Mouse (Mus musculus): Measurements from ENCODE around the gene Fut2. TPM values are rescaled to one million over a fixed set of nuclear protein-coding genes. Genes with fewer than 3 reads are reported as not detected.
A peak's percentile ranks its signal among the peaks of the same experiment; 100 is the strongest.

Fut2 gene
- 0.10 and 0.33 TPM in 2 replicates for polyA plus RNA-seq (2016; fragmentation: Nextera tagmentation; extraction: Ambion mirVana)

- Histone ChIP-seq H3K9ac (replicated peaks) (no peak within 1 kb of the TSS), H3K36me3 (no peaks in the 10 kb centered on the region), H3K4me3 (no peak within 1 kb of the TSS), H3K9me3 (no peaks in the 10 kb centered on the region), H3K27me3 (peaks cover 7% of the 10 kb centered on the region; the same call in 1 of the 2 replicates), H3K4me1 (no peaks in the 10 kb centered on the region), H3K4me2 (replicated peaks) (no peak within 1 kb of the TSS), H3K27ac (replicated peaks) (no peak within 1 kb of the TSS)
- 87% methylated on average over 7 of the region's 7 CpGs for WGBS
- ATAC-seq (ENCODE audit: low FRiP score, low read depth): no peak
Observed at GRCm38 (mm10) chr7:45666161-45666560, at the start of gene Fut2. TSS of gene Fut2 (minus strand) at chr7:45666394.

- H3K27ac ChIP-seq (replicated peaks): peak within 1 kb of the TSS; percentile 68
- peak within 1 kb of the TSS; percentile 98 for H3K9ac ChIP-seq (replicated peaks)
- peak; percentile 90 for ATAC-seq (ENCODE audit: low FRiP score, low read depth)
- peak within 1 kb of the TSS; percentile 76 for H3K4me3 ChIP-seq
- H3K4me2 ChIP-seq (replicated peaks): peak within 1 kb of the TSS; percentile 92
- peaks cover 53% of the 10 kb centered on the region for H3K4me1 ChIP-seq
- WGBS: 7% methylated on average over 34 of the region's 34 CpGs
- peaks cover 46% of the 10 kb centered on the region for H3K36me3 ChIP-seq
- no peaks in the 10 kb centered on the region for H3K27me3 ChIP-seq
- no peaks in the 10 kb centered on the region for H3K9me3 ChIP-seq
Observed at GRCm38 (mm10) chr7:45715090-45715708, 49.0 kb upstream of the Fut2 start, which contains the start of gene Rpl18. TSS of gene Rpl18 (plus strand) at chr7:45715457.

GRCm38 (mm10) chr7:45714630-45715089 is 48.5 kb upstream of the Fut2 start:
- peak overlapping the region; percentile 92 for H3K4me2 ChIP-seq (replicated peaks)
- WGBS: 11% methylated on average over 14 of the region's 14 CpGs
- peak; percentile 62 for ATAC-seq (ENCODE audit: low FRiP score, low read depth)
- no peaks in the 10 kb centered on the region for H3K27me3 ChIP-seq
- peaks cover 54% of the 10 kb centered on the region for H3K4me1 ChIP-seq
- H3K4me3 ChIP-seq: peak overlapping the region; percentile 76
- H3K9me3 ChIP-seq: no peaks in the 10 kb centered on the region
- H3K9ac ChIP-seq (replicated peaks): peak overlapping the region; percentile 81
- peak overlapping the region; percentile 49 for H3K27ac ChIP-seq (replicated peaks)
- H3K36me3 ChIP-seq: peaks cover 45% of the 10 kb centered on the region

GRCm38 (mm10) chr7:45713881-45714520 is 47.8 kb upstream of the Fut2 start:
- ATAC-seq (ENCODE audit: low FRiP score, low read depth): no peak
- peak overlapping the region; percentile 92 for H3K4me2 ChIP-seq (replicated peaks)
- no peak overlapping the region for H3K27ac ChIP-seq (replicated peaks)
- no peaks in the 10 kb centered on the region for H3K9me3 ChIP-seq
- H3K4me3 ChIP-seq: peak overlapping the region; percentile 76
- WGBS: 86% methylated on average over 6 of the region's 6 CpGs
- peak overlapping the region; percentile 81; the same call in 1 of the 2 replicates for H3K9ac ChIP-seq (replicated peaks)
- H3K36me3 ChIP-seq: peaks cover 39% of the 10 kb centered on the region
- peaks cover 54% of the 10 kb centered on the region for H3K4me1 ChIP-seq
- no peaks in the 10 kb centered on the region for H3K27me3 ChIP-seq

- Histone ChIP-seq H3K4me3 (no peak overlapping the region), H3K27me3 (no peaks in the 10 kb centered on the region), H3K9me3 (no peaks in the 10 kb centered on the region), H3K9ac (replicated peaks) (no peak overlapping the region), H3K4me1 (peaks cover 55% of the 10 kb centered on the region), H3K4me2 (replicated peaks) (no peak overlapping the region), H3K36me3 (peaks cover 39% of the 10 kb centered on the region), H3K27ac (replicated peaks) (no peak overlapping the region)
- WGBS: 93% methylated on average over 16 of the region's 16 CpGs
- ATAC-seq (ENCODE audit: low FRiP score, low read depth): no peak
Observed at GRCm38 (mm10) chr7:45713396-45713795, 47.2 kb upstream of the Fut2 start.

GRCm38 (mm10) chr7:45712022-45712757 is 46.0 kb upstream of the Fut2 start:
- Histone ChIP-seq H3K4me1 (peaks cover 67% of the 10 kb centered on the region), H3K4me2 (replicated peaks) (no peak overlapping the region), H3K36me3 (peaks cover 39% of the 10 kb centered on the region), H3K9ac (replicated peaks) (0 out of 2 replicates have a peak overlapping the region, but pooled peaks have one; percentile 20), H3K9me3 (no peaks in the 10 kb centered on the region), H3K27ac (replicated peaks) (no peak overlapping the region), H3K27me3 (peaks cover 3% of the 10 kb centered on the region; the same call in 1 of the 2 replicates), H3K4me3 (no peak overlapping the region)
- 89% methylated on average over 21 of the region's 21 CpGs for WGBS
- ATAC-seq (ENCODE audit: low FRiP score, low read depth): no peak

GRCm38 (mm10) chr7:45711316-45712021 is 45.3 kb upstream of the Fut2 start:
- no peak overlapping the region for H3K4me3 ChIP-seq

GRCm38 (mm10) chr7:45710477-45711191 is 44.4 kb upstream of the Fut2 start:
- no peaks in the 10 kb centered on the region for H3K9me3 ChIP-seq
- H3K27ac ChIP-seq (replicated peaks): peak overlapping the region; percentile 80
- H3K27me3 ChIP-seq: peaks cover 8% of the 10 kb centered on the region; the same call in 1 of the 2 replicates
- H3K4me1 ChIP-seq: peaks cover 67% of the 10 kb centered on the region
- H3K4me2 ChIP-seq (replicated peaks): no peak overlapping the region
- H3K4me3 ChIP-seq: no peak overlapping the region
- H3K9ac ChIP-seq (replicated peaks): no peak overlapping the region
- peaks cover 39% of the 10 kb centered on the region for H3K36me3 ChIP-seq
- WGBS: 93% methylated on average over 20 of the region's 20 CpGs
- no peak for ATAC-seq (ENCODE audit: low FRiP score, low read depth)

More at GRCm38 (mm10) chr7:45711316-45712021, 45.3 kb upstream of the Fut2 start:
- ATAC-seq (ENCODE audit: low FRiP score, low read depth): no peak
- H3K9ac ChIP-seq (replicated peaks): no peak overlapping the region
- no peak overlapping the region for H3K4me2 ChIP-seq (replicated peaks)
- H3K36me3 ChIP-seq: peaks cover 39% of the 10 kb centered on the region
- no peaks in the 10 kb centered on the region for H3K9me3 ChIP-seq
- 92% methylated on average over 24 of the region's 24 CpGs for WGBS
- no peak overlapping the region for H3K27ac ChIP-seq (replicated peaks)
- peaks cover 7% of the 10 kb centered on the region; the same call in 1 of the 2 replicates for H3K27me3 ChIP-seq
- peaks cover 67% of the 10 kb centered on the region for H3K4me1 ChIP-seq

- H3K4me3 ChIP-seq: no peak overlapping the region
- peaks cover 39% of the 10 kb centered on the region for H3K36me3 ChIP-seq
- 71% methylated on average over 14 of the region's 14 CpGs for WGBS
- H3K27me3 ChIP-seq: peaks cover 8% of the 10 kb centered on the region; the same call in 1 of the 2 replicates
- H3K9me3 ChIP-seq: no peaks in the 10 kb centered on the region
- H3K4me1 ChIP-seq: peaks cover 69% of the 10 kb centered on the region
- no peak for ATAC-seq (ENCODE audit: low FRiP score, low read depth)
- peak overlapping the region; percentile 80 for H3K27ac ChIP-seq (replicated peaks)
- H3K9ac ChIP-seq (replicated peaks): peak overlapping the region; percentile 50
- H3K4me2 ChIP-seq (replicated peaks): 0 out of 2 replicates have a peak overlapping the region, but pooled peaks have one; percentile 2
Observed at GRCm38 (mm10) chr7:45709677-45710355, 43.6 kb upstream of the Fut2 start.

GRCm38 (mm10) chr7:45709036-45709435 is 42.8 kb upstream of the Fut2 start:
- Histone ChIP-seq H3K27me3 (peaks cover 8% of the 10 kb centered on the region; the same call in 1 of the 2 replicates), H3K9me3 (no peaks in the 10 kb centered on the region), H3K4me2 (replicated peaks) (peak overlapping the region; percentile 19; the same call in 1 of the 2 replicates), H3K9ac (replicated peaks) (no peak overlapping the region), H3K36me3 (peaks cover 39% of the 10 kb centered on the region), H3K4me3 (no peak overlapping the region), H3K27ac (replicated peaks) (peak overlapping the region; percentile 80), H3K4me1 (peaks cover 64% of the 10 kb centered on the region)
- WGBS: 38% methylated on average over 6 of the region's 6 CpGs
- ATAC-seq (ENCODE audit: low FRiP score, low read depth): no peak

Data from midbrain, embryonic 12.5 days (tissue).